25 mouse cellular contexts compared by ENCODE assay signal in the genomic region with DNA sequence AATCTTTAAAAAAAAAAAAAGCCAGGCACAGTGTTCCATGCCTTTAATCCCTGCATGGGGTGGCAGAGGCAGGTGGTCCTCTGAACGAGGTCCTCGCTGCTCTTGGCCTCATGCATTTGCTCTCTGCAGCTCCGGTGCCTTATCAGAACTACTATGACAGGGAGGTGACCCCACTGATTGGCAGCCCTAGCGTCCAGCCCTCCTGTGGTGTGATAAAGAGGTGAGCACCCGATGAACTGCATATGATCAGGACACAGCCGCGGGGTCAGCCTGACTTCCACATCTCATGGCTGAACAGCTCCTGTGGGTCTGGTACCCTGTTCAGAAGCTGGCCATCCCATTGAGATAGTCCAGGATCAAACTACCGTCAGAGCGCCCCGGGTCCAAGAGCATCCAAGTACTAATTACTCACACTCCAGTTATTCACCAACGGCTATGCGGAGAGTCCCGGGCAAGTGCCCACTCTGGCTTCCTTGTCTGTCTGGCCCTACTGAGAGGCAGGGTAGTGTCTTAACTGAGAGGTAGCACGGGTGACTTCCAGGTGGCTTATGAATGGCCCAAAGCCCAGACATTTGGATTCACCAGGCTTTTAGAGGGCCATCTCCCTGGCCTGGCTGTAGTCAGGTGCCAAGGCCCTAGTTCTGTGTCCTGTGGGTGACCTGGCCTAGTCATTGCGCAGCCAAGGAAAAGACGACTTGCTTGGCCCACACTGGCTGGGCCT. TPM values are rescaled to one million over a fixed set of nuclear protein-coding genes. Genes with fewer than 3 reads are reported as not detected.
A peak's percentile ranks its signal among the peaks of the same experiment; 100 is the strongest.
DNase-seq lines count a peak whose midpoint lies in the region; ATAC-seq lines count a peak whose summit lies in the region.
"Had no signal": no experiment of that assay in that cellular context is flagged by ENCODE, and none has a peak within 500 bp of the region (broad histone marks: within the 10 kb centered on the region; RNA-seq: fewer than 3 reads in every experiment).

No protein-coding gene starts in this region.

- peak; percentile 91 for DNase-seq in heart, adult 11 months
- peak; percentile 53 to 69 for DNase-seq in cerebellum, adult 18-20 months
- DNase-seq in cerebellum, postnatal 10 days = peak; percentile 62 to 77
- DNase-seq in lung, postnatal 25 days (ENCODE audit: low spot score) = no peak
- DNase-seq in gastrocnemius, postnatal 14 days = no peak
- DNase-seq in layer of hippocampus, adult 9-10 months (ENCODE audit: low spot score) = no peak
- DNase-seq: forebrain, postnatal 0 days; heart, postnatal 36 days; kidney, adult 9 months; kidney, postnatal 10 days; layer of hippocampus, adult 9-11 months; lung, embryonic 14.5 days; lung, postnatal 14 days; right cerebral cortex, adult 18-20 months; thymus, postnatal 14 days had no signal

- no peak for ATAC-seq in heart, embryonic 11.5 days (replicated peaks; ENCODE audit: insufficient number of reproducible peaks, low FRiP score, low TSS enrichment)
- ATAC-seq: CD4-positive, CD25-positive, alpha-beta regulatory T cell, adult 4 months; forebrain, postnatal 0 days; intestine, postnatal 0 days had no signal

- H3K4me2 ChIP-seq in heart, embryonic 11.5 days = no peak overlapping the region
- H3K4me2 ChIP-seq: embryonic facial prominence, embryonic 13.5 days; hindbrain, embryonic 12.5 days; limb, embryonic 12.5 days; liver, embryonic 15.5 days; lung, embryonic 14.5 days had no signal

- no peaks in the 10 kb centered on the region for H3K9me3 ChIP-seq in heart, embryonic 11.5 days (replicated peaks; ENCODE audit: control insufficient read depth, low read length)
- H3K9me3 ChIP-seq: embryonic facial prominence, embryonic 13.5 days; heart, embryonic 10.5 days; hindbrain, embryonic 12.5 days; limb, embryonic 12.5 days; liver, embryonic 15.5 days; midbrain, embryonic 10.5 days had no signal

- H3K36me3 ChIP-seq in heart, embryonic 11.5 days (ENCODE audit: control insufficient read depth, insufficient read depth, low read length) = 0 out of 2 replicates have a peak, but pooled peaks cover 5% of the 10 kb centered on the region
- H3K36me3 ChIP-seq: liver, embryonic 15.5 days had no signal

- WGBS in heart, embryonic 11.5 days (ENCODE audit: insufficient replicate concordance) = 65% methylated on average over 16 of the region's 16 CpGs

- no peaks in the 10 kb centered on the region for H3K27me3 ChIP-seq in heart, embryonic 11.5 days (ENCODE audit: control insufficient read depth, insufficient read depth, low read length)
- H3K27me3 ChIP-seq: embryonic facial prominence, embryonic 13.5 days; hindbrain, embryonic 12.5 days; limb, embryonic 12.5 days; liver, embryonic 15.5 days had no signal

- H3K27ac ChIP-seq in heart, embryonic 11.5 days (ENCODE audit: low read depth, low read length) = no peak overlapping the region
- H3K27ac ChIP-seq: embryonic facial prominence, embryonic 13.5 days; heart, embryonic 10.5 days; hindbrain, embryonic 12.5 days; limb, embryonic 12.5 days; liver, embryonic 15.5 days; midbrain, embryonic 10.5 days had no signal

- H3K4me3 ChIP-seq in heart, embryonic 11.5 days (ENCODE audit: low read depth, low read length) = no peak overlapping the region
- H3K4me3 ChIP-seq: embryonic facial prominence, embryonic 13.5 days; heart, embryonic 10.5 days; hindbrain, embryonic 12.5 days; left cerebral cortex, adult 2 months; limb, embryonic 12.5 days; liver, embryonic 15.5 days; midbrain, embryonic 10.5 days had no signal

- H3K9ac ChIP-seq in heart, embryonic 11.5 days (ENCODE audit: low read depth, low read length) = no peak overlapping the region
- H3K9ac ChIP-seq: embryonic facial prominence, embryonic 13.5 days; forebrain, postnatal 0 days; hindbrain, embryonic 12.5 days; limb, embryonic 12.5 days; liver, embryonic 15.5 days; lung, embryonic 14.5 days had no signal

- intact Hi-C loops in gastrocnemius, postnatal 14 days (cut with DNase I; ENCODE audit: low total_unique reads) = no loop called here

- peaks cover 35% of the 10 kb centered on the region for H3K4me1 ChIP-seq in heart, embryonic 11.5 days (ENCODE audit: control insufficient read depth, insufficient read depth, low read length)
- H3K4me1 ChIP-seq: hindbrain, embryonic 12.5 days; liver, embryonic 15.5 days had no signal

RNA-seq across cellular contexts. Expression of a gene that starts 36.9 kb away (rescaled TPM):
- 0.27 and 0.39 TPM in 2 replicates for polyA plus RNA-seq in heart, embryonic 11.5 days (2014; fragmentation: Nextera tagmentation; extraction: Ambion mirVana)
- 1 to 10 TPM; 1.3 to 1.8 TPM for total RNA-seq in gastrocnemius, postnatal 14 days (2021)

RNA-seq across cellular contexts. Expression of a gene that starts 38.7 kb away (rescaled TPM):
- 381 and 423 TPM in 2 replicates for polyA plus RNA-seq in heart, embryonic 11.5 days (2014; fragmentation: Nextera tagmentation; extraction: Ambion mirVana)
- 100 to 1,000 TPM; 131 to 147 TPM for total RNA-seq in gastrocnemius, postnatal 14 days (2021)

Comparison
In these comparisons a context has a peak if more than half of its experiments do, and no peak if none do; other contexts are left out.
1. DNase-seq: peak in heart, adult 11 months (single experiment), cerebellum, adult 18-20 months (2 of 2) and cerebellum, postnatal 10 days (2 of 2); none in lung, postnatal 25 days (single experiment), gastrocnemius, postnatal 14 days (single experiment) and layer of hippocampus, adult 9-10 months (single experiment).